Mouse (Mus musculus): Measurements from ENCODE around the gene Hsd3b7. TPM values are rescaled to one million over a fixed set of nuclear protein-coding genes. Genes with fewer than 3 reads are reported as not detected.

Hsd3b7 gene
- polyA plus RNA-seq, 1 experiment from 2014 or later, result 15.2 TPM

DNA sequence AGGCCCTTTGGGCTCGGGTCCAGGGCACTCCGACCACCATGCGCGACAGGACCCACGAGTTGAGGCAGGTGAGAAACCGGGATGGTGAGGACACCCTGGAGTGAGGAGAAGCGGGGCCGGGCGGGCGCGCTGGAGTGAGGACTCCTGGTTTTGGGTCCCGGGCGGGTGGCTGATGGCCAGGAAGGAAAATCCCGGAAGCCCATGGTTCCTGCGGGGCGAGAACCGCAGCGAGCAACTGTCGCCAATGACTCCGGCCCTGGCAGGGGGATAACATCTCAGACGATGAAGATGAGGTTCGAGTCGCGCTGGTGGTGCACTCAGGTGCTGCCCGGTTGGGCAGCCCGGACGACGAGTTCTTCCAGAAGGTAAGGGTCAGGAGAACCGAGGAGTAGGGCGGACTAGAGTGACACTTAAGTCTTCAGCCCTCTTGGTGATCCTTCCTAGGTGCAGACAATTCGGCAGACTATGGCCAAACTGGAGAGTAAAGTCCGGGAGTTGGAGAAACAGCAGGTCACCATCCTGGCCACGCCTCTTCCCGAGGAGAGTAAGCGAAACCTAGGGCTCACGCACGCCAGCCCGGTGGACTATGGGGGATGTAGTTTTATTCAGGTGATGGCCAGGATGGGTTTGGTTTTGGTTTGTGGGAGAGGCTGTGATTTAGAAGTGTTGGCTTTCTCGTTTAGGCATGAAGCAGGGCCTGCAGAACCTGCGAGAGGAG is 41.8 kb downstream of the Hsd3b7 start:
- H3K9me3 ChIP-seq, result no peaks in the 10 kb centered on the region
- peaks cover 28% of the 10 kb centered on the region for H3K36me3 ChIP-seq
- H3K27me3 ChIP-seq, result no peaks in the 10 kb centered on the region
- ATAC-seq (ENCODE audit: insufficient number of reproducible peaks, insufficient read depth, low FRiP score, low TSS enrichment, low read depth), result no peak; the same call in 1 of the 2 replicates
- peak overlapping the region; percentile 93 for H3K27ac ChIP-seq
- H3K4me3 ChIP-seq, result peak overlapping the region; percentile 83
- peak overlapping the region; percentile 94 for H3K4me2 ChIP-seq
- H3K9ac ChIP-seq, result peak overlapping the region; percentile 81
- peaks cover 12% of the 10 kb centered on the region for H3K4me1 ChIP-seq
- under 1% methylated on average over 40 of the region's 40 CpGs for WGBS

GRCm38 (mm10) chr7:127849973-127850875 is 49.8 kb downstream of the Hsd3b7 start:
- WGBS, result 76% methylated on average over 6 of the region's 6 CpGs
- no peak for ATAC-seq (ENCODE audit: insufficient number of reproducible peaks, insufficient read depth, low FRiP score, low TSS enrichment, low read depth)

GRCm38 (mm10) chr7:127850906-127851305 is 50.5 kb downstream of the Hsd3b7 start:
- no peak for ATAC-seq (ENCODE audit: insufficient number of reproducible peaks, insufficient read depth, low FRiP score, low TSS enrichment, low read depth)
- no peak overlapping the region for H3K4me2 ChIP-seq
- no peak overlapping the region for H3K4me3 ChIP-seq
- H3K27ac ChIP-seq, result no peak overlapping the region
- H3K27me3 ChIP-seq, result no peaks in the 10 kb centered on the region
- no peaks in the 10 kb centered on the region for H3K9me3 ChIP-seq
- WGBS, result 57% methylated on average over 5 of the region's 5 CpGs
- H3K4me1 ChIP-seq, result no peaks in the 10 kb centered on the region
- no peak overlapping the region for H3K9ac ChIP-seq
- peaks cover 21% of the 10 kb centered on the region for H3K36me3 ChIP-seq

More at GRCm38 (mm10) chr7:127849973-127850875, 49.8 kb downstream of the Hsd3b7 start:
- no peaks in the 10 kb centered on the region for H3K27me3 ChIP-seq
- no peak overlapping the region for H3K4me2 ChIP-seq
- no peaks in the 10 kb centered on the region for H3K4me1 ChIP-seq
- no peak overlapping the region for H3K9ac ChIP-seq
- no peak overlapping the region for H3K27ac ChIP-seq
- no peaks in the 10 kb centered on the region for H3K9me3 ChIP-seq
- no peak overlapping the region for H3K4me3 ChIP-seq
- H3K36me3 ChIP-seq, result peaks cover 26% of the 10 kb centered on the region

Other genes starting within 250 kb of the Hsd3b7 start
- gene Tmem265, start 239.2 kb upstream of the Hsd3b7 start, polyA plus RNA-seq (2015; fragmentation: Nextera tagmentation; extraction: Ambion mirVana), result 7.0 and 8.1 TPM in 2 replicates
- gene Phkg2, start 227.3 kb upstream of the Hsd3b7 start, polyA plus RNA-seq (2015; fragmentation: Nextera tagmentation; extraction: Ambion mirVana), result 39.7 and 40.6 TPM in 2 replicates
- 8.8 and 12.1 TPM in 2 replicates for gene Ccdc189, start 212.0 kb upstream of the Hsd3b7 start, polyA plus RNA-seq (2015; fragmentation: Nextera tagmentation; extraction: Ambion mirVana)
- 51.2 and 58.1 TPM in 2 replicates for gene Rnf40, start 211.8 kb upstream of the Hsd3b7 start, polyA plus RNA-seq (2015; fragmentation: Nextera tagmentation; extraction: Ambion mirVana)
- 15.8 and 18.8 TPM in 2 replicates for gene Zfp629, start 184.8 kb upstream of the Hsd3b7 start, polyA plus RNA-seq (2015; fragmentation: Nextera tagmentation; extraction: Ambion mirVana)
- gene Bcl7c, start 91.7 kb upstream of the Hsd3b7 start, polyA plus RNA-seq (2015; fragmentation: Nextera tagmentation; extraction: Ambion mirVana), result 78.0 and 96.8 TPM in 2 replicates
- 29.8 and 32.6 TPM in 2 replicates for gene Ctf1, start 87.9 kb upstream of the Hsd3b7 start, polyA plus RNA-seq (2015; fragmentation: Nextera tagmentation; extraction: Ambion mirVana)
- gene Ctf2, start 68.4 kb upstream of the Hsd3b7 start, polyA plus RNA-seq (2015; fragmentation: Nextera tagmentation; extraction: Ambion mirVana), result 0.60 and 0.69 TPM in 2 replicates
- gene Fbxl19, start 56.1 kb upstream of the Hsd3b7 start, polyA plus RNA-seq (2015; fragmentation: Nextera tagmentation; extraction: Ambion mirVana), result 7.5 and 8.7 TPM in 2 replicates
- 16.4 and 19.0 TPM in 2 replicates for gene Orai3, start 30.8 kb upstream of the Hsd3b7 start, polyA plus RNA-seq (2015; fragmentation: Nextera tagmentation; extraction: Ambion mirVana)
- 27.0 and 33.2 TPM in 2 replicates for gene Setd1a, start 23.9 kb upstream of the Hsd3b7 start, polyA plus RNA-seq (2015; fragmentation: Nextera tagmentation; extraction: Ambion mirVana)
- not detected in 2 replicates for gene Gm49388, start 15.0 kb upstream of the Hsd3b7 start, polyA plus RNA-seq (2015; fragmentation: Nextera tagmentation; extraction: Ambion mirVana)
- gene Stx4a, start 23.7 kb downstream of the Hsd3b7 start, polyA plus RNA-seq (2015; fragmentation: Nextera tagmentation; extraction: Ambion mirVana), result 61.0 and 73.1 TPM in 2 replicates
- gene Stx1b, start 23.9 kb downstream of the Hsd3b7 start, polyA plus RNA-seq (2015; fragmentation: Nextera tagmentation; extraction: Ambion mirVana), result 7.4 and 8.7 TPM in 2 replicates
- 11.4 and 12.3 TPM in 2 replicates for gene Zfp646, start 75.6 kb downstream of the Hsd3b7 start, polyA plus RNA-seq (2015; fragmentation: Nextera tagmentation; extraction: Ambion mirVana)
- gene Zfp668, start 76.2 kb downstream of the Hsd3b7 start, polyA plus RNA-seq (2015; fragmentation: Nextera tagmentation; extraction: Ambion mirVana), result 24.9 and 28.2 TPM in 2 replicates
- 1.4 and 1.5 TPM in 2 replicates for gene Prss53, start 90.4 kb downstream of the Hsd3b7 start, polyA plus RNA-seq (2015; fragmentation: Nextera tagmentation; extraction: Ambion mirVana)
- gene Gm21974, start 94.8 kb downstream of the Hsd3b7 start, polyA plus RNA-seq (2015; fragmentation: Nextera tagmentation; extraction: Ambion mirVana), result not detected in 2 replicates
- 136 and 137 TPM in 2 replicates for gene Vkorc1, start 95.0 kb downstream of the Hsd3b7 start, polyA plus RNA-seq (2015; fragmentation: Nextera tagmentation; extraction: Ambion mirVana)
- gene Bckdk, start 103.5 kb downstream of the Hsd3b7 start, polyA plus RNA-seq (2015; fragmentation: Nextera tagmentation; extraction: Ambion mirVana), result 83.2 and 96.8 TPM in 2 replicates
- gene Kat8, start 111.9 kb downstream of the Hsd3b7 start, polyA plus RNA-seq (2015; fragmentation: Nextera tagmentation; extraction: Ambion mirVana), result 45.6 and 52.3 TPM in 2 replicates
- 8.7 and 14.0 TPM in 2 replicates for gene Prss8, start 129.5 kb downstream of the Hsd3b7 start, polyA plus RNA-seq (2015; fragmentation: Nextera tagmentation; extraction: Ambion mirVana)
- 10.5 and 10.6 TPM in 2 replicates for gene Prss36, start 146.1 kb downstream of the Hsd3b7 start, polyA plus RNA-seq (2015; fragmentation: Nextera tagmentation; extraction: Ambion mirVana)
- 540 and 577 TPM in 2 replicates for gene Fus, start 166.9 kb downstream of the Hsd3b7 start, polyA plus RNA-seq (2015; fragmentation: Nextera tagmentation; extraction: Ambion mirVana)
- 34.3 and 39.2 TPM in 2 replicates for gene Pycard, start 193.3 kb downstream of the Hsd3b7 start, polyA plus RNA-seq (2015; fragmentation: Nextera tagmentation; extraction: Ambion mirVana)
- 0.18 TPM in 1 of 2 replicates, not detected in the other for gene Trim72, start 203.3 kb downstream of the Hsd3b7 start, polyA plus RNA-seq (2015; fragmentation: Nextera tagmentation; extraction: Ambion mirVana)

All from embryonic facial prominence, embryonic 13.5 days (tissue).